Mouse (Mus musculus) brown adipose tissue, adult 24 weeks (tissue): ENCODE measurements around the gene Rab3b. TPM values are rescaled to one million over a fixed set of nuclear protein-coding genes. Genes with fewer than 3 reads are reported as not detected.

Experiments used
- H3K27ac ChIP-seq: fragments of 200-500 bp; replicated peaks from 2 replicates; pipeline ENCODE4 v1.5.1; 2012; ENCODE audit warnings: low read depth, mild to moderate bottlenecking, low read length
- H3K4me1 ChIP-seq: fragments of 200-500 bp; 2 replicates; pipeline ENCODE4 v1.6.1; 2012; ENCODE audit warnings: low read length, mixed read lengths; ENCODE audit not compliant: control insufficient read depth, insufficient read depth, insufficient read length
- H3K4me3 ChIP-seq: fragments of 200-500 bp; 2 replicates; pipeline ENCODE4 v1.5.1; 2012; ENCODE audit warnings: low read depth, mild to moderate bottlenecking, low read length, moderate library complexity; ENCODE audit not compliant: insufficient read depth
- polyA plus RNA-seq: library from polyadenylated mRNA; stranded (reverse); fragments of >200 nt; gene quantifications from 2 replicates; pipeline ENCODE4 v1.2.4, GENCODE M21; 2012; ENCODE audit not compliant: missing spikeins, insufficient read depth, insufficient read length

The Rab3b gene
- polyA plus RNA-seq, 1 experiment, result not detected

GRCm38 (mm10) chr4:108866806-108867205 is 12.1 kb upstream of the Rab3b start:
- no peak overlapping the region for H3K4me3 ChIP-seq
- no peak overlapping the region for H3K27ac ChIP-seq
- H3K4me1 ChIP-seq, result no peaks in the 10 kb centered on the region

- no peaks in the 10 kb centered on the region for H3K4me1 ChIP-seq
- H3K4me3 ChIP-seq, result no peak overlapping the region
- H3K27ac ChIP-seq, result no peak overlapping the region
These were observed 9.0 kb upstream of the Rab3b start for GRCm38 (mm10) chr4:108869730-108870374.

GRCm38 (mm10) chr4:108873746-108874145 is 5.1 kb upstream of the Rab3b start:
- Histone ChIP-seq H3K4me3 (no peak overlapping the region), H3K27ac (no peak overlapping the region)

GRCm38 (mm10) chr4:108877901-108878300 is 962 bp upstream of the Rab3b start:
- Histone ChIP-seq H3K27ac (no peak overlapping the region), H3K4me1 (no peaks in the 10 kb centered on the region; the same call in 1 of the 2 replicates), H3K4me3 (no peak overlapping the region)

More at GRCm38 (mm10) chr4:108873746-108874145, 5.1 kb upstream of the Rab3b start:
- no peaks in the 10 kb centered on the region for H3K4me1 ChIP-seq

- H3K4me1 ChIP-seq, result no peaks in the 10 kb centered on the region; the same call in 1 of the 2 replicates
- H3K4me3 ChIP-seq, result no peak overlapping the region
- no peak overlapping the region for H3K27ac ChIP-seq
These were observed 5.0 kb downstream of the Rab3b start for GRCm38 (mm10) chr4:108883815-108884214.

GRCm38 (mm10) chr4:108887456-108887855 is 8.6 kb downstream of the Rab3b start:
- no peaks in the 10 kb centered on the region for H3K4me1 ChIP-seq
- H3K4me3 ChIP-seq, result no peak overlapping the region
- H3K27ac ChIP-seq, result no peak overlapping the region

GRCm38 (mm10) chr4:108890876-108891275 is 12.0 kb downstream of the Rab3b start:
- no peaks in the 10 kb centered on the region for H3K4me1 ChIP-seq
- H3K27ac ChIP-seq, result no peak overlapping the region
- no peak overlapping the region for H3K4me3 ChIP-seq

GRCm38 (mm10) chr4:108900421-108900820 is 21.6 kb downstream of the Rab3b start:
- Histone ChIP-seq H3K4me3 (no peak overlapping the region), H3K4me1 (no peaks in the 10 kb centered on the region), H3K27ac (no peak overlapping the region)

GRCm38 (mm10) chr4:108902886-108903285 is 24.0 kb downstream of the Rab3b start:
- Histone ChIP-seq H3K4me3 (no peak overlapping the region), H3K4me1 (no peaks in the 10 kb centered on the region), H3K27ac (no peak overlapping the region)

GRCm38 (mm10) chr4:108903346-108903745 is 24.5 kb downstream of the Rab3b start:
- Histone ChIP-seq H3K4me1 (no peaks in the 10 kb centered on the region), H3K4me3 (no peak overlapping the region), H3K27ac (no peak overlapping the region)

GRCm38 (mm10) chr4:108904076-108904475 is 25.2 kb downstream of the Rab3b start:
- Histone ChIP-seq H3K27ac (no peak overlapping the region), H3K4me1 (no peaks in the 10 kb centered on the region), H3K4me3 (no peak overlapping the region)

GRCm38 (mm10) chr4:108904790-108905189 is 25.9 kb downstream of the Rab3b start:
- Histone ChIP-seq H3K4me3 (no peak overlapping the region), H3K27ac (no peak overlapping the region), H3K4me1 (no peaks in the 10 kb centered on the region)

- Histone ChIP-seq H3K4me1 (no peaks in the 10 kb centered on the region), H3K4me3 (no peak overlapping the region), H3K27ac (no peak overlapping the region)
These were observed 27.0 kb downstream of the Rab3b start for GRCm38 (mm10) chr4:108905859-108906258.

- Histone ChIP-seq H3K27ac (no peak overlapping the region), H3K4me1 (no peaks in the 10 kb centered on the region), H3K4me3 (no peak overlapping the region)
These were observed 28.6 kb downstream of the Rab3b start for GRCm38 (mm10) chr4:108907475-108907874.

GRCm38 (mm10) chr4:108909872-108910425 is 31.1 kb downstream of the Rab3b start:
- Histone ChIP-seq H3K27ac (no peak overlapping the region), H3K4me3 (no peak overlapping the region), H3K4me1 (no peaks in the 10 kb centered on the region)

GRCm38 (mm10) chr4:108911866-108912265 is 33.0 kb downstream of the Rab3b start:
- Histone ChIP-seq H3K4me3 (no peak overlapping the region), H3K27ac (no peak overlapping the region), H3K4me1 (no peaks in the 10 kb centered on the region)
